In the genomic region with DNA sequence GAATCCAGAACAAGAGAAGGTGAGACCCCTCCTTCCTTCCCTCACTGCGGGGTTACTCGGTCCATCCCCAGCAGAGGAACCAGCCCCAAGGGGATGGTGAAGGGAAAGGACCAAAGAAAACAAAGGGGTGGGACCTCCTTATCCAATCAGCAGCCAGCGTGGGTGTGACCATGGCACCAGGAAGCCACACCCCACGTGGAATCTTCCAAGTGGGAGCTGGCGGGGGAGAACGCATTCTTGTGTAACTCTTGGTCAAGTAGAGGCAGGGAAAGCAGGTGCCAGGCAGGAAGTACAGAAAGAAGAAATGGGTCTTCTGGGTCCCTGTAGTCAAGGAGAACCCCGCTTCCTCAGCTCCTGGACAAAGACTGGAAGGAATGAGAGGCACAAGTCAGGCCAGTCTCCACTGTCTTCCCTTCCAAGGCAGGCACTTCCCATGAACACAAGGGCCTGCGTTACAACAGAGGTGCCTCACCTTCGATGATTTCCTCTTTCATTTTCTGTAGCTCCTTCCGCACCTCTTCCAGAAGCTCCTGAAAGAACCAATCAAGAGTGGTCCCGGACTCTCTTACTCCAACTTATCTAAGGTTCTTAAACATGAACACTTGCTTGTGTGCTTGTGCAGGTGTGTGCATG, we compare ENCODE assay signal across 8 mouse cellular contexts. TPM values are rescaled to one million over a fixed set of nuclear protein-coding genes. Genes with fewer than 3 reads are reported as not detected.
A peak's percentile ranks its signal among the peaks of the same experiment; 100 is the strongest.
DNase-seq lines count a peak whose midpoint lies in the region; ATAC-seq lines count a peak whose summit lies in the region.

No protein-coding gene starts in this region.

- H3K36me3 ChIP-seq in embryonic facial prominence, embryonic 15.5 days = peaks cover 67% of the 10 kb centered on the region
- peaks cover 82% of the 10 kb centered on the region for H3K36me3 ChIP-seq in heart, embryonic 13.5 days
- peaks cover 77% of the 10 kb centered on the region for H3K36me3 ChIP-seq in kidney, embryonic 15.5 days
- peaks cover 36% of the 10 kb centered on the region for H3K36me3 ChIP-seq in liver, embryonic 16.5 days (ENCODE audit: control insufficient read depth, insufficient read depth)
- peaks cover 16% of the 10 kb centered on the region for H3K36me3 ChIP-seq in neural tube, embryonic 11.5 days (ENCODE audit: control insufficient read depth, insufficient read depth, low read length)

- 38% methylated on average over 11 of the region's 11 CpGs for WGBS in embryonic facial prominence, embryonic 15.5 days
- WGBS in heart, embryonic 13.5 days = 40% methylated on average over 11 of the region's 11 CpGs
- 47% methylated on average over 11 of the region's 11 CpGs for WGBS in kidney, embryonic 15.5 days
- 26% methylated on average over 11 of the region's 11 CpGs for WGBS in liver, embryonic 16.5 days (ENCODE audit: insufficient replicate concordance)
- 38% methylated on average over 11 of the region's 11 CpGs for WGBS in neural tube, embryonic 11.5 days

- peak; percentile 69; the same call in 1 of the 2 replicates for ATAC-seq in embryonic facial prominence, embryonic 15.5 days (ENCODE audit: insufficient number of reproducible peaks, low FRiP score, low TSS enrichment, low read depth)
- peak; percentile 77; the same call in 1 of the 2 replicates for ATAC-seq in heart, embryonic 13.5 days (ENCODE audit: extremely low read depth, insufficient number of reproducible peaks, low FRiP score, low TSS enrichment)
- ATAC-seq in kidney, embryonic 15.5 days (replicated peaks; ENCODE audit: low FRiP score) = peak; percentile 77
- peak; percentile 95 for ATAC-seq in liver, embryonic 16.5 days (ENCODE audit: low read depth)
- ATAC-seq in neural tube, embryonic 11.5 days (ENCODE audit: insufficient read depth, low FRiP score, low TSS enrichment) = no peak

- no peak overlapping the region for H3K4me2 ChIP-seq in embryonic facial prominence, embryonic 15.5 days (replicated peaks)
- H3K4me2 ChIP-seq in heart, embryonic 13.5 days = peak overlapping the region; percentile 4; the same call in 1 of the 2 replicates
- H3K4me2 ChIP-seq in kidney, embryonic 15.5 days = no peak overlapping the region
- peak overlapping the region; percentile 50 for H3K4me2 ChIP-seq in liver, embryonic 16.5 days (ENCODE audit: low read depth, low read length)
- H3K4me2 ChIP-seq in neural tube, embryonic 11.5 days (ENCODE audit: low read depth) = no peak overlapping the region

- H3K4me1 ChIP-seq in embryonic facial prominence, embryonic 15.5 days = peaks cover 12% of the 10 kb centered on the region; the same call in 1 of the 2 replicates
- H3K4me1 ChIP-seq in heart, embryonic 13.5 days = peaks cover 11% of the 10 kb centered on the region
- 0 out of 2 replicates have a peak, but pooled peaks cover 6% of the 10 kb centered on the region for H3K4me1 ChIP-seq in kidney, embryonic 15.5 days
- H3K4me1 ChIP-seq in liver, embryonic 16.5 days (ENCODE audit: control insufficient read depth, low read depth, low read length) = peaks cover 22% of the 10 kb centered on the region
- H3K4me1 ChIP-seq in neural tube, embryonic 11.5 days (ENCODE audit: control insufficient read depth, insufficient read depth, low read length) = no peaks in the 10 kb centered on the region

- no peaks in the 10 kb centered on the region for H3K27me3 ChIP-seq in embryonic facial prominence, embryonic 15.5 days
- H3K27me3 ChIP-seq in heart, embryonic 13.5 days (replicated peaks) = no peaks in the 10 kb centered on the region
- H3K27me3 ChIP-seq in kidney, embryonic 15.5 days = no peaks in the 10 kb centered on the region
- H3K27me3 ChIP-seq in liver, embryonic 16.5 days (ENCODE audit: control insufficient read depth, insufficient read depth, low read depth, low read length) = no peaks in the 10 kb centered on the region
- H3K27me3 ChIP-seq in neural tube, embryonic 11.5 days (ENCODE audit: control insufficient read depth, insufficient read depth, low read length) = no peaks in the 10 kb centered on the region

- DNase-seq in ovary, adult 18-20 months (ENCODE audit: low spot score) = peak; percentile 46
- no peak for DNase-seq in ovary, postnatal 14 days (ENCODE audit: low spot score)
- peak; percentile 69 for DNase-seq in neural tube, embryonic 11.5 days (ENCODE audit: low spot score)
- peak; percentile 73 for DNase-seq in testis, postnatal 14 days (ENCODE audit: low spot score)

- H3K9ac ChIP-seq in embryonic facial prominence, embryonic 15.5 days = no peak overlapping the region
- H3K9ac ChIP-seq in heart, embryonic 13.5 days = no peak overlapping the region
- H3K9ac ChIP-seq in kidney, embryonic 15.5 days = no peak overlapping the region
- 0 out of 2 replicates have a peak overlapping the region, but pooled peaks have one; percentile 3 for H3K9ac ChIP-seq in liver, embryonic 16.5 days (ENCODE audit: low read depth, low read length)
- H3K9ac ChIP-seq in neural tube, embryonic 11.5 days (ENCODE audit: low read length) = no peak overlapping the region

- H3K9me3 ChIP-seq in embryonic facial prominence, embryonic 15.5 days (replicated peaks) = no peaks in the 10 kb centered on the region
- H3K9me3 ChIP-seq in heart, embryonic 13.5 days = no peaks in the 10 kb centered on the region
- no peaks in the 10 kb centered on the region for H3K9me3 ChIP-seq in kidney, embryonic 15.5 days (replicated peaks)
- no peaks in the 10 kb centered on the region for H3K9me3 ChIP-seq in liver, embryonic 16.5 days (replicated peaks; ENCODE audit: control insufficient read depth, low read length)
- no peaks in the 10 kb centered on the region for H3K9me3 ChIP-seq in neural tube, embryonic 11.5 days (ENCODE audit: control insufficient read depth, low read length)

- H3K27ac ChIP-seq in embryonic facial prominence, embryonic 15.5 days (replicated peaks) = peak overlapping the region; percentile 44; the same call in 1 of the 2 replicates
- no peak overlapping the region for H3K27ac ChIP-seq in heart, embryonic 13.5 days (replicated peaks)
- H3K27ac ChIP-seq in kidney, embryonic 15.5 days = no peak overlapping the region
- H3K27ac ChIP-seq in liver, embryonic 16.5 days (ENCODE audit: low read length) = peak overlapping the region; percentile 59
- no peak overlapping the region for H3K27ac ChIP-seq in neural tube, embryonic 11.5 days (ENCODE audit: low read depth, low read length)

- no peak overlapping the region for H3K4me3 ChIP-seq in embryonic facial prominence, embryonic 15.5 days (replicated peaks)
- H3K4me3 ChIP-seq in heart, embryonic 13.5 days = no peak overlapping the region
- no peak overlapping the region for H3K4me3 ChIP-seq in kidney, embryonic 15.5 days (replicated peaks)
- H3K4me3 ChIP-seq in liver, embryonic 16.5 days (ENCODE audit: low read depth, low read length) = peak overlapping the region; percentile 30
- H3K4me3 ChIP-seq in neural tube, embryonic 11.5 days (ENCODE audit: low read depth, low read length) = no peak overlapping the region

RNA-seq across cellular contexts. Expression of gene Vasp, which starts 14.1 kb away (rescaled TPM):
- polyA plus RNA-seq in embryonic facial prominence, embryonic 15.5 days (2015; fragmentation: Nextera tagmentation; extraction: Ambion mirVana) = 85.2 TPM in 2 replicates
- 81.2 and 81.7 TPM in 2 replicates for polyA plus RNA-seq in heart, embryonic 13.5 days (2015; fragmentation: Nextera tagmentation; extraction: Ambion mirVana)
- 87.4 and 89.8 TPM in 2 replicates for polyA plus RNA-seq in kidney, embryonic 15.5 days (2015; fragmentation: Nextera tagmentation; extraction: Ambion mirVana)
- 32.8 and 33.0 TPM in 2 replicates for polyA plus RNA-seq in liver, embryonic 16.5 days (2015; fragmentation: Nextera tagmentation; extraction: Ambion mirVana)
- 54.6 and 57.6 TPM in 2 replicates for polyA plus RNA-seq in neural tube, embryonic 11.5 days (2014; fragmentation: Nextera tagmentation; extraction: Ambion mirVana)

RNA-seq across cellular contexts. Expression of gene Ppm1n, which starts 22.4 kb away (rescaled TPM):
- polyA plus RNA-seq in embryonic facial prominence, embryonic 15.5 days (2015; fragmentation: Nextera tagmentation; extraction: Ambion mirVana) = 0.14 and 0.41 TPM in 2 replicates
- polyA plus RNA-seq in heart, embryonic 13.5 days (2015; fragmentation: Nextera tagmentation; extraction: Ambion mirVana) = not detected in 2 replicates
- 0.13 TPM in 1 of 2 replicates, not detected in the other for polyA plus RNA-seq in kidney, embryonic 15.5 days (2015; fragmentation: Nextera tagmentation; extraction: Ambion mirVana)
- polyA plus RNA-seq in liver, embryonic 16.5 days (2015; fragmentation: Nextera tagmentation; extraction: Ambion mirVana) = 0.11 TPM in 1 of 2 replicates, not detected in the other
- polyA plus RNA-seq in neural tube, embryonic 11.5 days (2014; fragmentation: Nextera tagmentation; extraction: Ambion mirVana) = not detected in 2 replicates

RNA-seq across cellular contexts. Expression of gene Rtn2, which starts 24.9 kb away (rescaled TPM):
- 39.2 and 41.9 TPM in 2 replicates for polyA plus RNA-seq in embryonic facial prominence, embryonic 15.5 days (2015; fragmentation: Nextera tagmentation; extraction: Ambion mirVana)
- polyA plus RNA-seq in heart, embryonic 13.5 days (2015; fragmentation: Nextera tagmentation; extraction: Ambion mirVana) = 26.1 and 29.3 TPM in 2 replicates
- 8.3 and 9.2 TPM in 2 replicates for polyA plus RNA-seq in kidney, embryonic 15.5 days (2015; fragmentation: Nextera tagmentation; extraction: Ambion mirVana)
- polyA plus RNA-seq in liver, embryonic 16.5 days (2015; fragmentation: Nextera tagmentation; extraction: Ambion mirVana) = 2.9 and 4.1 TPM in 2 replicates
- 58.2 and 60.2 TPM in 2 replicates for polyA plus RNA-seq in neural tube, embryonic 11.5 days (2014; fragmentation: Nextera tagmentation; extraction: Ambion mirVana)

RNA-seq across cellular contexts. Expression of gene Opa3, which starts 29.4 kb away (rescaled TPM):
- 30.8 and 32.5 TPM in 2 replicates for polyA plus RNA-seq in embryonic facial prominence, embryonic 15.5 days (2015; fragmentation: Nextera tagmentation; extraction: Ambion mirVana)
- polyA plus RNA-seq in heart, embryonic 13.5 days (2015; fragmentation: Nextera tagmentation; extraction: Ambion mirVana) = 35.2 and 38.4 TPM in 2 replicates
- 38.8 and 40.5 TPM in 2 replicates for polyA plus RNA-seq in kidney, embryonic 15.5 days (2015; fragmentation: Nextera tagmentation; extraction: Ambion mirVana)
- 13.2 and 14.3 TPM in 2 replicates for polyA plus RNA-seq in liver, embryonic 16.5 days (2015; fragmentation: Nextera tagmentation; extraction: Ambion mirVana)
- polyA plus RNA-seq in neural tube, embryonic 11.5 days (2014; fragmentation: Nextera tagmentation; extraction: Ambion mirVana) = 43.7 and 45.9 TPM in 2 replicates

RNA-seq across cellular contexts. Expression of gene Gpr4, which starts 45.2 kb away (rescaled TPM):
- 1.7 and 1.9 TPM in 2 replicates for polyA plus RNA-seq in embryonic facial prominence, embryonic 15.5 days (2015; fragmentation: Nextera tagmentation; extraction: Ambion mirVana)
- 1.7 and 1.8 TPM in 2 replicates for polyA plus RNA-seq in heart, embryonic 13.5 days (2015; fragmentation: Nextera tagmentation; extraction: Ambion mirVana)
- polyA plus RNA-seq in kidney, embryonic 15.5 days (2015; fragmentation: Nextera tagmentation; extraction: Ambion mirVana) = 2.7 and 3.3 TPM in 2 replicates
- 0.49 and 0.60 TPM in 2 replicates for polyA plus RNA-seq in liver, embryonic 16.5 days (2015; fragmentation: Nextera tagmentation; extraction: Ambion mirVana)
- 2.4 and 2.6 TPM in 2 replicates for polyA plus RNA-seq in neural tube, embryonic 11.5 days (2014; fragmentation: Nextera tagmentation; extraction: Ambion mirVana)

Comparison
In these comparisons a context has a peak if more than half of its experiments do, and no peak if none do; other contexts are left out.
1. H3K27ac ChIP-seq: peak in embryonic facial prominence, embryonic 15.5 days (single experiment) and liver, embryonic 16.5 days (single experiment); none in heart, embryonic 13.5 days (single experiment), kidney, embryonic 15.5 days (single experiment) and neural tube, embryonic 11.5 days (single experiment).
2. H3K4me2 ChIP-seq: peak in heart, embryonic 13.5 days (single experiment) and liver, embryonic 16.5 days (single experiment); none in embryonic facial prominence, embryonic 15.5 days (single experiment), kidney, embryonic 15.5 days (single experiment) and neural tube, embryonic 11.5 days (single experiment).